Mouse (Mus musculus) forebrain, embryonic 13.5 days (tissue): ENCODE results near the gene Ifitm5. TPM values are rescaled to one million over a fixed set of nuclear protein-coding genes. Genes with fewer than 3 reads are reported as not detected.
"Not testable (repeated sequence)": the region's sequence is repeated elsewhere in the genome, so short reads cannot be mapped to it uniquely, and the experiment has no call there.

ENCODE experiments used
- ATAC-seq: fragments of 200-750 bp; cut with Nextera tagmentation; 2 replicates; pipeline ENCODE4 v1.8.0; 2017
- H3K27ac ChIP-seq: fragments of 300-500 bp; sonication (generic); 2 replicates; pipeline ENCODE4 v1.5.1; 2015; ENCODE audit warnings: inconsistent platforms, mild to moderate bottlenecking, moderate library complexity
- H3K27me3 ChIP-seq: fragments of 300-500 bp; sonication (generic); 2 replicates; pipeline ENCODE4 v1.6.1; 2015; ENCODE audit warnings: mild to moderate bottlenecking, inconsistent platforms
- H3K36me3 ChIP-seq: fragments of 300-500 bp; sonication (generic); 2 replicates; pipeline ENCODE4 v1.6.1; 2015; ENCODE audit warnings: mild to moderate bottlenecking, inconsistent platforms; ENCODE audit not compliant: poor library complexity, severe bottlenecking
- H3K4me1 ChIP-seq: fragments of 300-500 bp; sonication (generic); 2 replicates; pipeline ENCODE4 v1.6.1; 2015; ENCODE audit warnings: inconsistent platforms
- H3K4me2 ChIP-seq: fragments of 300-500 bp; sonication (generic); 2 replicates; pipeline ENCODE4 v1.6.1; 2015; ENCODE audit warnings: inconsistent platforms, mild to moderate bottlenecking, moderate library complexity
- H3K4me3 ChIP-seq: fragments of 300-500 bp; sonication (generic); 2 replicates; pipeline ENCODE4 v1.5.1; 2015; ENCODE audit warnings: mild to moderate bottlenecking, inconsistent platforms
- H3K9ac ChIP-seq: fragments of 300-500 bp; sonication (generic); 2 replicates; pipeline ENCODE4 v1.6.1; 2015; ENCODE audit warnings: mild to moderate bottlenecking, inconsistent platforms
- H3K9me3 ChIP-seq: fragments of 300-500 bp; sonication (generic); replicated peaks from 2 replicates; pipeline ENCODE4 v1.6.1; 2016; ENCODE audit warnings: inconsistent platforms
- WGBS: fragments of 180-500 bp; shearing (Covaris S2); methylation state at CpG from one replicate; pipeline ENCODE4 v1.1.7; 2015; 5-methylcytosine and 5-hydroxymethylcytosine counted together
- polyA plus RNA-seq: library from polyadenylated mRNA; unstranded; fragments of >200 nt; fragmentation: Nextera tagmentation; extraction: Ambion mirVana; gene quantifications from 2 replicates; pipeline ENCODE4 v1.2.1, GENCODE M21; 2015

Ifitm5 gene
- polyA plus RNA-seq, 1 experiment from 2014 or later, result 0.45 TPM

DNA sequence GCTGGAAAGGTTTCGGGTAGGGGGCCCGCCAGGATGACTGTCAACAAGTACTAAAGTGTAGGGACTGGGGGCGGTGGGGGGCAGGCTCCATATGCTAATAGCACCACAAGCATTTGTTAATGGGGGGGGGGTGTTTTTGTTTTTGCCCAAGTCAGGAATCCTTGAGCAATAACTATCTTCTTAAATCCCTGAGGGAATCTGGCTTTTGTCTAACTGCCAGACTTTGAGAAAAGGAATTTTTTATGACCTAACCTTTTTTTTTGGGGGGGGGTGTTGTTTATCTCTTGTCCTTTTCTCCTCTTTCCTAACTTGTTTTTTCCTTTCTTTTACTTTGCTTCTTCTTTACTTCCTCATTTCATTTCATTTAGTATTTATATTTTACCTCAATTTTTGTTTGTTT lies 25.4 kb upstream of the Ifitm5 start:
- Histone ChIP-seq H3K4me1 (peaks cover 6% of the 10 kb centered on the region; the same call in 1 of the 2 replicates), H3K9me3 (no peaks in the 10 kb centered on the region), H3K27me3 (peaks cover 14% of the 10 kb centered on the region), H3K4me2 (no peak overlapping the region), H3K36me3 (no peaks in the 10 kb centered on the region), H3K9ac (no peak overlapping the region), H3K27ac (no peak overlapping the region), H3K4me3 (no peak overlapping the region)
- no peak for ATAC-seq
- 13% methylated on average over 3 of the region's 3 CpGs for WGBS

DNA sequence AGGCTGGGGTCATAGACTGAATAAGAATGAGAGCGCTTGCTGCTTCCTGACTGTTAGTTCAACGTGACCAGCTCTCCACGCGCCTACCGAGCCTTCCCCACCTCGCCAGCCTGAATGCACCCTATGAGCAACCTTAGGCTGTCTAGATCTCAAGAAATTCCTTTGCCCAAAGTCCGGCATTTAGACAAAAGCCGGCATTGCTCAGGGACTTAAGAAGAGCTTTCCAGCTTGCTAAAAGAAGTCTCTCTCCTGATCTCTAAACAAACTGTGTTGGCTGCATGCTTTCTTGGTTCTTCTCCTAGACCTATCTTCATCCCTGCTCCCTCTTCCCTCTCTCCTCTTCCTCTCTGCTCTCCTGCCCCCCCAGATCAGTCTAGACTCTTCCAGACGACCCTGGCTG lies 24.8 kb upstream of the Ifitm5 start:
- Histone ChIP-seq H3K27me3 (peaks cover 18% of the 10 kb centered on the region), H3K27ac (no peak overlapping the region), H3K9ac (no peak overlapping the region), H3K4me1 (peaks cover 6% of the 10 kb centered on the region; the same call in 1 of the 2 replicates), H3K4me2 (no peak overlapping the region), H3K4me3 (no peak overlapping the region), H3K36me3 (no peaks in the 10 kb centered on the region), H3K9me3 (no peaks in the 10 kb centered on the region)
- WGBS, result 8% methylated on average over 9 of the region's 9 CpGs
- no peak for ATAC-seq

DNA sequence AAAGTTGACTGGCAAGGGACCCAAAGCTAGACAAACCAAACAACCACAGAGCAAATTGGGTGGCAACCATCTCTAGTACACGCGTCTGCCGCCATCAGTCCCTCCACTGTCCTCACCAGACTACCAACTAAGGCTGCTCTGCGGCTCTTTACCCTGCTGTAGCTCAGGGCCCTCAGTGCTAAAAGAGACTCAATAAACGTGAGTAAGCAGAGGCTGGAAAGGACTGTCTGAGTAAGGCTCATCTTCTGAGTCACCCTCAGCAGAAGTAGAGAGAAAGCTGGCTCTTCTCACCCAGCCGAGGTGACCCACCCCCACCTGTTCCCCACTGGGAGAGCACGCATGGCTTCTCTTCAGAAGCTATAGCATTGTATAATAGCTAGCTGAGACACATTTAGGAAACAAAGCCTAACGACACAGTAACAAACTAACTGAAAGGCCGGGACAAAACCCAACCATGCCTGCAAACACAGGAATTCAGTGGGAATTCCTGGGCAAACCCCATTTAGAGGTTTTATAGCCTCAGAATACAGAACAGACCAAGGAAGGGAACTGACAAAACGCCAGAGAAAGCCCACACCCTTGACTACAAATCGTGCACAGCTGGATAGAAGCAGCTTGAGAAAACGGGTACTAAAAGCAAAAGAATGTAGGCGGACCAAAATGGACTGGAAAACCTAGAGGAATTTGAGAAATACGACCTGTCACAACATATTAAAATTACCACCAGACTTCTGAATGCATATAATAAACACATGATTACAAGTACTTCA lies 23.5 kb upstream of the Ifitm5 start:
- H3K4me2 ChIP-seq, result no peak overlapping the region
- peaks cover 6% of the 10 kb centered on the region; the same call in 1 of the 2 replicates for H3K4me1 ChIP-seq
- H3K27me3 ChIP-seq, result peaks cover 22% of the 10 kb centered on the region
- WGBS, result 21% methylated on average over 14 of the region's 14 CpGs
- H3K9me3 ChIP-seq, result no peaks in the 10 kb centered on the region
- no peak overlapping the region for H3K9ac ChIP-seq
- H3K4me3 ChIP-seq, result no peak overlapping the region
- H3K36me3 ChIP-seq, result no peaks in the 10 kb centered on the region
- no peak for ATAC-seq
- no peak overlapping the region for H3K27ac ChIP-seq

DNA sequence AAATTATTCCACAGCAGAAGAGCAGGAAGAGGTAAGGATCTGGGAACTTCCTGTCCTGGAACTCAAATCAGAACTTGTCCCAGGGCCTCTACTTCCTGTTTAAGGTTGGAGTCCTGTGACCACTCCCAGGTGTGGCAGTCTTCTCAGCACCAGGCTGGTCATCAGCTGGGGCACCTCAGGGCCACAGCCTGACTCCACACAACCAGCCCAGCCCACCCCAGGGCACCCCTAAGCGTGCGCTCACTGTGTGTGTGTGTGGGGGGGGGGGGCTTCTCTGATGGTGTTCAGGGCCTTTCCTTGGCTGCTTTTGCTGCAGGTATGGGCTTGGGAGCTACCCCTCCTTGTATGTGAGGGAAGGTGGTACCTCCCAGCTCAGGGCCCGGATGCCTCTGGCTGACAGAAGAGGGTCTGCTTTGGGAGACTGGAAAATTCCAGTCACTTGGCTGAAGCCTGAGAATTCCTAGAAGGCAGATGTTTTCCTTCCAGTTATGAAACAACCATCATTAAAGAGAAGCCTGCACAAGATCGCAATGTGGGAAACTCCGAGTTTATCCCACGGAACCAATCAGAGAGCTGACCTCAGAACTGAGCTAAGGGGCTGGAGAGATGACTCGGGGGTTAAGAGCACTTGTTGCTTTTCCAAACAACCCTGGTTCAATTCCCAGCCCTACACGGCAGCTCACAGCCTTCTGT lies 21.5 kb upstream of the Ifitm5 start:
- ATAC-seq, result no peak
- peaks cover 14% of the 10 kb centered on the region; the same call in 1 of the 2 replicates for H3K4me1 ChIP-seq
- no peak overlapping the region for H3K4me3 ChIP-seq
- peaks cover 22% of the 10 kb centered on the region for H3K27me3 ChIP-seq
- no peaks in the 10 kb centered on the region for H3K9me3 ChIP-seq
- H3K9ac ChIP-seq, result no peak overlapping the region
- H3K27ac ChIP-seq, result no peak overlapping the region
- whole genome bisulfite sequencing, result 87% methylated on average over 8 of the region's 8 CpGs
- H3K36me3 ChIP-seq, result no peaks in the 10 kb centered on the region
- H3K4me2 ChIP-seq, result no peak overlapping the region

GRCm38 (mm10) chr7:140970931-140971330 lies 20.8 kb upstream of the Ifitm5 start:
- no peaks in the 10 kb centered on the region for H3K36me3 ChIP-seq
- H3K4me2 ChIP-seq, result no peak overlapping the region
- H3K9me3 ChIP-seq, result no peaks in the 10 kb centered on the region
- H3K27ac ChIP-seq, result no peak overlapping the region
- WGBS, result 56% methylated on average over 7 of the region's 7 CpGs
- no peak for ATAC-seq
- H3K4me3 ChIP-seq, result no peak overlapping the region
- peaks cover 14% of the 10 kb centered on the region; the same call in 1 of the 2 replicates for H3K4me1 ChIP-seq
- H3K27me3 ChIP-seq, result peaks cover 22% of the 10 kb centered on the region
- H3K9ac ChIP-seq, result no peak overlapping the region

DNA sequence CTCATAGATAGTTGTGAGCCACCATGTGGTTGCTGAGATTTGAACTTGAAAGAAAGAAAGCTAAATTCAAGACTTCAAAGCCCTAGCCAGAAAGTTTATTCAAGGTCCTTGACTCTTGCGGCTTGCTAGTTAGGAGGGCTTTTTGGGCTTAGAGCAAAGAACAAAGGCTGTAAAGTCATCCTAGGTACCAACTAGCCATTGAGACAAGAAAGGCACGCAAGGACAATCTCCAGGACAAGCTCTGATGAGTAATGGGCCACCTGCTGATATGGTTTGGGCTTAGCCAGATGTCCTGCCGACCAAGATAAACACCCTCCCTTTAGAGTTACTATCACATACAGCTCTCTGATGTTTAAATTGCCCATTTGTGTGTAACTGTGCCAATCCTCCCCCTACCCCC lies 18.6 kb upstream of the Ifitm5 start:
- not testable (repeated sequence) for H3K9me3 ChIP-seq, ATAC-seq
- 19% methylated on average over 3 of the region's 3 CpGs for WGBS

DNA sequence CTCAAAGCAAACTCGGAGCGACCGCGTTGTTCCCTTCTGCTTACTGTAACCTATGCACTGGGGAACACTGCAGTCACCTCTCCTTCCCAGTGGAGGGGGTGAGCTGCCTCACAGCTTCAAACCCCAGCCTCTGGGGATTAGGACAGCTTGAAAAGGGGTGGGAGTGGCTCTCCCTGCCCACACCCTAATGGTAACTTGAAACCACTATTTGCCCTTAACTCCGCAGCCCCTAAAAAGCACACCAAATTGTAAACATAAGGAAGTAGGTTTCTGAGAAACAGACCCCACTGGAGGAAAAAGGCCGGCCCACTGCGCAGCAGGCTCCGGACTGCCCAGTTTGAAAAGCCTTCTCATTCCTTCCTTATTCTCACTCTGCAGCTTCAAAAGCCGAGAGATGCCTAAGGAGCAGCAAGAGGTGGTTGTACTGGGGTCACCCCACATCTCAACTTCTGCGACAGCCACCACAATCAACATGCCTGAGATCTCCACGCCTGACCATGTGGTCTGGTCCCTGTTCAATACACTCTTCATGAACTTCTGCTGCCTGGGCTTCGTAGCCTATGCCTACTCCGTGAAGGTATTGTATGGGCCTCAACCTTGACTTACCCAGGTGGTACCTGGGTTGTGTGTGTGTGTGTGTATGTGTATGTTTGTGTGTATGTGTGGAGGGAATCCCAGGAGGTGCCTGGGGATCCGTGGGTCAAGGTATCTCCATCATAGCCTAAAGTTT lies 17.9 kb upstream of the Ifitm5 start:
- Histone ChIP-seq H3K4me1 (peaks cover 8% of the 10 kb centered on the region; the same call in 1 of the 2 replicates), H3K27me3 (peaks cover 7% of the 10 kb centered on the region; the same call in 1 of the 2 replicates), H3K9me3 (no peaks in the 10 kb centered on the region), H3K9ac (no peak overlapping the region), H3K27ac (no peak overlapping the region), H3K4me3 (no peak overlapping the region), H3K4me2 (no peak overlapping the region), H3K36me3 (no peaks in the 10 kb centered on the region)
- 7% methylated on average over 14 of the region's 14 CpGs for WGBS
- no peak for ATAC-seq

More for the DNA sequence above, 18.6 kb upstream of the Ifitm5 start:
- H3K27me3 ChIP-seq, result peaks cover 11% of the 10 kb centered on the region; the same call in 1 of the 2 replicates
- H3K9ac ChIP-seq, H3K4me3 ChIP-seq, H3K36me3 ChIP-seq, H3K4me2 ChIP-seq, H3K27ac ChIP-seq: not testable (repeated sequence)
- H3K4me1 ChIP-seq, result peaks cover 12% of the 10 kb centered on the region; the same call in 1 of the 2 replicates

DNA sequence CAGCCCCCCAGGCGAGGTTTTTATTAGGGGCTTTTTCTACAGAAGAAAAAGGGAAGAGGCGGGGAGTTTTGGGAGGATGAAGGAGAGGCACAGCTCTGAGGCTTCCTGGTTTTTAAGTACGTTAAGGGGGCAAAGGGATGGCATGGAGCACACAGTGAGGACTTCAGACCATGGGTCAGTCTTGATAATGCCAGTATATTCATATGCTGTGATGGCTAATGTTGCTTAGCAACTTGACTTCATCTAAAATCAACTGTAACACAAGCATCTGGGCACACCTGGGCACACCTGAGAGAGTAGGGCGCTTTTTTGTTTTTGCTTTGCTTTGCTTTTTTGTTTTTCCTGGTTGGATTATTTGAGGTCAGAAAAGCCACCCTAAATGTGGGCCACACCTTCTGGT lies 16.8 kb upstream of the Ifitm5 start, which contains the start of gene Ifitm1:
Gene Ifitm1 (plus strand): TSS at position 301 of the 400 bp plus-strand sequence.
- Histone ChIP-seq H3K4me3 (no peak within 1 kb of the TSS), H3K4me2 (no peak within 1 kb of the TSS), H3K4me1 (peaks cover 11% of the 10 kb centered on the region; the same call in 1 of the 2 replicates), H3K9me3 (no peaks in the 10 kb centered on the region), H3K27ac (no peak within 1 kb of the TSS), H3K27me3 (peaks cover 7% of the 10 kb centered on the region; the same call in 1 of the 2 replicates), H3K36me3 (no peaks in the 10 kb centered on the region), H3K9ac (no peak within 1 kb of the TSS)
- 81% methylated on average over 4 of the region's 4 CpGs for WGBS
- no peak for ATAC-seq

GRCm38 (mm10) chr7:140962733-140963132 lies 12.6 kb upstream of the Ifitm5 start:
- H3K9me3 ChIP-seq, result no peaks in the 10 kb centered on the region
- H3K27me3 ChIP-seq, result peaks cover 5% of the 10 kb centered on the region; the same call in 1 of the 2 replicates
- no peaks in the 10 kb centered on the region for H3K36me3 ChIP-seq
- no peak overlapping the region for H3K27ac ChIP-seq
- no peak for ATAC-seq
- H3K4me1 ChIP-seq, result peaks cover 18% of the 10 kb centered on the region
- no peak overlapping the region for H3K4me3 ChIP-seq
- WGBS, result 33% methylated on average over 2 of the region's 2 CpGs
- H3K4me2 ChIP-seq, result no peak overlapping the region
- H3K9ac ChIP-seq, result no peak overlapping the region

GRCm38 (mm10) chr7:140961416-140961815 lies 11.3 kb upstream of the Ifitm5 start:
- ATAC-seq, result no peak
- peaks cover 17% of the 10 kb centered on the region for H3K4me1 ChIP-seq
- H3K4me2 ChIP-seq, result no peak overlapping the region
- no peaks in the 10 kb centered on the region for H3K9me3 ChIP-seq
- no peaks in the 10 kb centered on the region for H3K36me3 ChIP-seq
- no peak overlapping the region for H3K9ac ChIP-seq
- no peak overlapping the region for H3K4me3 ChIP-seq
- peaks cover 5% of the 10 kb centered on the region; the same call in 1 of the 2 replicates for H3K27me3 ChIP-seq
- H3K27ac ChIP-seq, result no peak overlapping the region
- WGBS, result 64% methylated on average over 2 of the region's 2 CpGs

- Histone ChIP-seq H3K9me3 (no peaks in the 10 kb centered on the region), H3K9ac (no peak overlapping the region), H3K4me2 (no peak overlapping the region), H3K27me3 (peaks cover 5% of the 10 kb centered on the region; the same call in 1 of the 2 replicates), H3K4me3 (no peak overlapping the region), H3K4me1 (peaks cover 24% of the 10 kb centered on the region), H3K27ac (no peak overlapping the region), H3K36me3 (no peaks in the 10 kb centered on the region)
- no peak for ATAC-seq
- 36% methylated on average over 5 of the region's 5 CpGs for WGBS
Observed at GRCm38 (mm10) chr7:140960026-140960425, 9.9 kb upstream of the Ifitm5 start.
